Mouse (Mus musculus) megakaryocyte, embryonic 14.5 days (primary cell): ENCODE measurements around the gene B3galnt2. TPM values are rescaled to one million over a fixed set of nuclear protein-coding genes. Genes with fewer than 3 reads are reported as not detected.

Experiments
- H3K27me3 ChIP-seq: replicated peaks from 2 replicates; pipeline ENCODE3; 2012; ENCODE audit warnings: inconsistent platforms
- H3K36me3 ChIP-seq: replicated peaks from 2 replicates; pipeline ENCODE3; 2012; ENCODE audit warnings: low read length, inconsistent platforms, mixed read lengths
- H3K4me1 ChIP-seq: 2 replicates; pipeline ENCODE4 v1.6.1; 2012; ENCODE audit warnings: inconsistent platforms
- H3K4me3 ChIP-seq: replicated peaks from 2 replicates; pipeline ENCODE3; 2012; ENCODE audit warnings: moderate library complexity, mild to moderate bottlenecking, inconsistent platforms
- H3K9me3 ChIP-seq: 2 replicates; pipeline ENCODE4 v1.6.1; 2012; ENCODE audit warnings: inconsistent platforms
- FLI1 ChIP-seq: IDR thresholded peaks from 2 replicates; pipeline ENCODE4 v1.6.1; 2012; ENCODE audit warnings: low read length, inconsistent platforms, mixed read lengths
- GATA1 ChIP-seq: IDR thresholded peaks from 3 replicates; pipeline ENCODE4 v1.6.1; 2012; ENCODE audit warnings: mixed read lengths, low read length, inconsistent platforms, borderline replicate concordance
- polyA plus RNA-seq: library from polyadenylated mRNA; stranded (reverse); fragments of >175 nt; gene quantifications from 2 replicates; pipeline ENCODE4 v1.2.3, GENCODE M21; 2012; ENCODE audit warnings: low replicate concordance; ENCODE audit not compliant: insufficient read depth

B3galnt2 gene
- 7.6 and 47.3 TPM in 2 replicates for polyA plus RNA-seq

DNA sequence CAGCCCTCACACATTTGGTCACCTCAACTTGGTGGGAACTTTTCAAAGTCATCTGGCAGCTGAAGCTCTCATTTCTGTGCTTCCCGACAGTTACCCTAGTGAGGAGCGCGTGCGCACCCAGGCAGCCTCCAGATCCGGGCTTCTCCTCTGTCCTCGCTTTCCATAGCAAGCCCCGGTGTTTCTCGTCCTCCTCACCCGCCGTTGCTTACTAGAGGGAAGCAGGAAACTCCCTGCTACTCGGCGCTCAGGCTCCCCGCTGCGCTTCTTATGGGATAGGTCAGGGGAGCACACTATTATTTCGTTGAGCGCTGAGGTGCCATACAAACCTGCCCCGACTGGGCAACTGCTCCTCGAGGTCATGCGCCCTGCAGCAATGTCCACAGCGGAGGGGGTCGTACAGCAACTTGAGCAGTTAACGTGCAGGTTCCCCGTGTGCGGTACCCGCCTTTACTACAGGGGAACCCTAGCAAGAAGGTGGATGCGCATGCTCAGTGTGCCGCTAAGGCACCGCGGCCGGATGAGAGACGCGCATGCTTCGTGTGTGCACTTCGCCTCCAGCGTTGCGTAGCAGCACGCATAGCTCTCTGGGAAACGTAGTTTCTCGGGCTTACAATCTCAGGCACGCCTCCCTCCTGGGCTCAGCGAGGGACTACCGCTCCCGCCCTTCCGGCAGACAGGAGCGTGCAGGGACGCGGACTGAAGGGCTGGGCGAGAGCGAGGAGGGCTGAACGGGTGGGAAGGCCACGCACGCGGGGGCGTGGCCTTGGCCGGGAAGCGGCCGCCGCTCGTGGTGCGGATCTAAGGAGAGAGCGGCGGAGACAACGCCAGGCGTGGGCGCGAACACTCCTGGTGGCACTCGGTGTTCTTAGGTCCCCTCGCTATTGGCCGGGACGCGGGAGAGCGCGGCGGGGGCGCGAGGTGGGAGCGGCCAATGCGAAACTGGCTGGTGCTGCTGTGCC, at the start of gene B3galnt2:
Gene B3galnt2 (plus strand): TSS at position 596 of the 959 bp plus-strand sequence.
- peaks cover 30% of the 10 kb centered on the region for H3K36me3 ChIP-seq
- no peaks in the 10 kb centered on the region for H3K27me3 ChIP-seq
- H3K9me3 ChIP-seq: peaks cover 9% of the 10 kb centered on the region; the same call in 1 of the 2 replicates
- TF ChIP-seq GATA1 (no peak), FLI1 (peak; percentile 74)
- peak within 1 kb of the TSS; percentile 100 for H3K4me3 ChIP-seq
- H3K4me1 ChIP-seq: peaks cover 44% of the 10 kb centered on the region

DNA sequence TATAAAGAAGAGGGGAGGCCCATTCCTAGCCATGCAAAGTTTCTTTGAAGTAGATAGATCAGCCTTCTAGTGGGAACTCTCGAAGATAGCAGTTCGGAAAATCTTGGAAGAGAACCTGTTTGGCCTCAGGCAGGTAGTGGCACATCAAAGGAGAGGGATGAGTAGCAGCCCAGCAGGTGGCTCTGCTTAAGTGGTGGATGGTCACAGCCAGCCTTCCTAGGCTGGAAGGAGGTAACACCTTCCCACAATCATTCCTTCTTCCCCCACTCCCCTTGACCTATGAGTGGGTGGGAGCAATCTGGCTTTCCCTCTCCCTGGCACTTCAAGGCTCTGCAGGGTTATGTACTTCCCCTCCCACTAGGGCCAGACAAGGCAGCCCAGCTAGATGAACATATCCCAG, 42.9 kb upstream of the B3galnt2 start:
- TF ChIP-seq GATA1: no peak
- no peak for TF ChIP-seq FLI1
- H3K4me3 ChIP-seq: no peak overlapping the region
- peaks cover 2% of the 10 kb centered on the region for H3K27me3 ChIP-seq
- peaks cover 4% of the 10 kb centered on the region; the same call in 1 of the 2 replicates for H3K9me3 ChIP-seq
- no peaks in the 10 kb centered on the region for H3K36me3 ChIP-seq
- H3K4me1 ChIP-seq: no peaks in the 10 kb centered on the region

DNA sequence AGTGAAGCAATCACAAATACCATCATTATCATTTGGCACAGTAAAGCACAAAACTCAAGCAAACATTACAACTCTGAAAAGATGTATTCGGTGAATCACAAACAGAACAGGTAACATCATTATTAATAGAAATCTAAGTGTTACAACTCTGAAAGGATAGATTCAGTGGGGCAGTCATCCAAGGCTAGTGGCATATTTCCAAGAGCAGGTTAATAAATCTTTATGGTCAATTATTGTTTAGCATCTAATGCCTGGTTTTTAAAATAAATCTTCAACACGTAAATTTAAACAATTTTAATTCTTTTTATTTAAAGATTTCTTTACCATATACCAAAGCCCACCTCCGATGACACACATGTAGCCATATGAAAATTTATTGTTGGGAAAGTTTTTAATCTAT, 34.9 kb upstream of the B3galnt2 start:
- Histone ChIP-seq H3K27me3 (peaks cover 3% of the 10 kb centered on the region), H3K9me3 (peaks cover 4% of the 10 kb centered on the region; the same call in 1 of the 2 replicates), H3K4me3 (no peak overlapping the region), H3K36me3 (no peaks in the 10 kb centered on the region), H3K4me1 (no peaks in the 10 kb centered on the region)
- no peak for TF ChIP-seq GATA1
- no peak for TF ChIP-seq FLI1

DNA sequence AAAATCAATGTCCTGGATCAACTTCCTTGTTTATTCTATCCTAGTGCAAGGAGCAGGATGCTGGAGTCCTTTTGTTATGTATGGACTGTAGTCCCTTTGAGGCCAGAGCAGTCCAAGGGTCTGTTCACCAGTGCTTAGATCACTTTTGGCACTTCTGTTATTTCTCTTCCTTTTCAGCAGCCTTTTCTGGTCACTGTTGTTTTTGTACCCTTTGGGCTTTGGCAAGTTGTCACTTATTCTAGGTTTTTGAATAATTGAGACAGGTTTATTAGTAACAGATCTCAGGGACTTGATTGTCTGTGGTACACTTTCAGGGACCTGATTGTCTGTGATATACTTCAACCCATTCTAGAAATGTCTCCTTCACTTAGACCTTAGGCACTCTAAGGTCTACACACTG, 31.7 kb upstream of the B3galnt2 start:
- TF ChIP-seq GATA1: no peak
- TF ChIP-seq FLI1: no peak
- Histone ChIP-seq H3K27me3 (peaks cover 3% of the 10 kb centered on the region), H3K4me1 (no peaks in the 10 kb centered on the region), H3K36me3 (no peaks in the 10 kb centered on the region), H3K4me3 (no peak overlapping the region), H3K9me3 (no peaks in the 10 kb centered on the region)

DNA sequence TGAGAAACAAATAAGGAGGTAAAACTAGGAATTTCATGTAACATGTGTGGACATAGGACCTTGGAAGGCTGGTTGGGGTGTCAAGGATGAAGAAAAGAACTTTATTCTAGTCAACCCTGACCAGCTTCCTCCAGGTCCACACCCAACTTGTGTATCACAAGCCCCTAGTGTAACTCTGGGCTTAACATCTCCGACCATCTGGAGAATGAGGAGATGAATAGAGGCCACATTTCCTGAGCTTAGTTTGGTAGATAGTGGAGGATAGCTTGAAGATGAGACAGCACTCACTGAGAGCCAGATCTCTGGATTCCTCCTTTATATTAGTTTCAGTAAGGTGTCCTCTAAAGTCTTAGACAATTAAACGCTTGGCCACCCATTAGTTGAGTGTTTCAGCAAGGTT, 24.3 kb upstream of the B3galnt2 start:
- TF ChIP-seq GATA1: no peak
- no peak for TF ChIP-seq FLI1
- Histone ChIP-seq H3K4me3 (no peak overlapping the region), H3K36me3 (no peaks in the 10 kb centered on the region), H3K4me1 (peaks cover 32% of the 10 kb centered on the region), H3K27me3 (no peaks in the 10 kb centered on the region), H3K9me3 (no peaks in the 10 kb centered on the region)

DNA sequence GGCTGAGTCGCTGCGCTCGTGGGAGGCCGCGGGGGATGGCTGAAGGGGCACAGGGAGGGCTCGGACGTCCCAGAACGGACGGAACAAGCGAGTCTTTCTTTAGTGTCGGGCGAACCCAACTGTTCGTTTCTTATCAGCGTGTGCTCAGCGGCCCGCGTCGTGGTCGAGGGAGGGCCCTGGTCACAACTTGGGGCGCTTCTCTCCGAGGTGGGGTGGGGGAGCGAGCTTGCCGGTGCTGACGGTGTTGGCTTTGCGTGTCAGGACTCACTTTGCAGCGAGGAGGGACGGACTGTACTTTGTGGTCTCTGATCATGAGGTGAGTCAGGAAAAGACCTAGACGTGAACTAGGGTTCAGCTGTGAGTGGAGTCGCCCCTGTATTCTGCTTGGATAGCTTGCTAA, 662 bp downstream of the B3galnt2 start:
- TF ChIP-seq FLI1 (no peak), GATA1 (no peak)

DNA sequence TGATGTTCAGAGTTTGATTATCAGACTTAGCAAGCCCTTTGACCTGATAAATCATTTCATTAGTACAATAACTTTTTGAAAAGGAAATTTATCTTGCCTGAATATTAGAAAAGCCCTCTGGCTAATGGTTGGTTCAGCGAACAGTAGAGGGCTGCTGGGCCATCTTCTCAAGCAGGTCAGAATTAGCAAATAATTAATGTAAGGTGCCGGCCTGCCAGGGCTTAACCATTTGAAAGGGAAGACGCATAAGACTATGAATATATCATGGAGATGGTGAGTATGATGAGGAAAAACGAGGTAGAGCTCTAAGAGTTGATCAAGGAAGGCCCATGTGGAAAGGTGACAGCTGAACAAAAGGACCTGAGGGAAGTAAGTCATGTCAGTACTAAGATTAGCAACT, 2.4 kb downstream of the B3galnt2 start:
- H3K36me3 ChIP-seq: peaks cover 35% of the 10 kb centered on the region
- TF ChIP-seq FLI1 (no peak), GATA1 (no peak)
- H3K4me1 ChIP-seq: peaks cover 52% of the 10 kb centered on the region
- no peak overlapping the region for H3K4me3 ChIP-seq
- H3K9me3 ChIP-seq: no peaks in the 10 kb centered on the region
- H3K27me3 ChIP-seq: no peaks in the 10 kb centered on the region

More for the DNA sequence above, 662 bp downstream of the B3galnt2 start:
- peaks cover 38% of the 10 kb centered on the region for H3K36me3 ChIP-seq
- peaks cover 49% of the 10 kb centered on the region for H3K4me1 ChIP-seq
- peak overlapping the region; percentile 100 for H3K4me3 ChIP-seq
- no peaks in the 10 kb centered on the region for H3K27me3 ChIP-seq
- H3K9me3 ChIP-seq: peaks cover 9% of the 10 kb centered on the region; the same call in 1 of the 2 replicates

DNA sequence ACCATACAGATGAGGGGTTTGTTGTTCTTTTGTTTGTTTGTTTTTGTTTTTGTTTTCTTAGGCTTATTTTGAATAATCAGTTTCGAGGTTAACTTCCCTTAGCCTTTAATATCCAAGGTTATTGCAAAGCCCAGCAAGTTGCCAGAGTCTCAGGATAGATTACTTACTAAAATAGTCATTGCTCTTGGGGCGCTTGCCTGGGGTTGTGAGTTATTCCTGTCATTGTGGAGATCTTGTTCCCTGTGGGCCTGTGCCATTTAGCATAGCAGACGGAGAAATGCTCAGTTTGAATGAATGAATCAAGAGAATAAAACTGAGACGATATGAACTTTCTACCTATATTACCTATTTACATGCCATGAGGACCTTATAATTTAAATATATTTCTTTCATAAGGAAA, 5.9 kb downstream of the B3galnt2 start:
- Histone ChIP-seq H3K4me1 (peaks cover 48% of the 10 kb centered on the region), H3K36me3 (peaks cover 41% of the 10 kb centered on the region), H3K27me3 (no peaks in the 10 kb centered on the region), H3K9me3 (no peaks in the 10 kb centered on the region), H3K4me3 (no peak overlapping the region)
- no peak for TF ChIP-seq GATA1
- no peak for TF ChIP-seq FLI1

DNA sequence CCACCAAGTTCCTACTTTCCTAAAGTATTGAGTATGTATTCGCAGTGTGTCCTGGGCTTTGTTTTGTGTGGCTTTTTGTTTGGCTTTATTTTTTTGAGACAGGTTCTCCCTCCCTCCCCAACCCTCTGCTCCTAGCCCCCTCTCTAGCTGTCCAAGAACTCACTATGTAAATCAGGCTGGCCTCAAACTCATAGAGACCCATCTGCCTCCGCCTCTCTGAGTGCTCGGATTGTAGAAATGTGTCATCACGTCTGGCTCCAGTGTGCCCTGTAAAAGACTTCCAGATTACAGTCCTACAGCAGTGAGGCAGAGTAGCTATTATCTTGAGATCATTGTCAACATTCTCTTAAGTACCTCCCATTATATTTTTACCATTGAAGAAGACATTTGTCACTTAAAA, 6.8 kb downstream of the B3galnt2 start:
- Histone ChIP-seq H3K4me1 (peaks cover 48% of the 10 kb centered on the region), H3K36me3 (peaks cover 46% of the 10 kb centered on the region), H3K4me3 (no peak overlapping the region), H3K9me3 (no peaks in the 10 kb centered on the region), H3K27me3 (no peaks in the 10 kb centered on the region)
- TF ChIP-seq GATA1: no peak
- no peak for TF ChIP-seq FLI1

DNA sequence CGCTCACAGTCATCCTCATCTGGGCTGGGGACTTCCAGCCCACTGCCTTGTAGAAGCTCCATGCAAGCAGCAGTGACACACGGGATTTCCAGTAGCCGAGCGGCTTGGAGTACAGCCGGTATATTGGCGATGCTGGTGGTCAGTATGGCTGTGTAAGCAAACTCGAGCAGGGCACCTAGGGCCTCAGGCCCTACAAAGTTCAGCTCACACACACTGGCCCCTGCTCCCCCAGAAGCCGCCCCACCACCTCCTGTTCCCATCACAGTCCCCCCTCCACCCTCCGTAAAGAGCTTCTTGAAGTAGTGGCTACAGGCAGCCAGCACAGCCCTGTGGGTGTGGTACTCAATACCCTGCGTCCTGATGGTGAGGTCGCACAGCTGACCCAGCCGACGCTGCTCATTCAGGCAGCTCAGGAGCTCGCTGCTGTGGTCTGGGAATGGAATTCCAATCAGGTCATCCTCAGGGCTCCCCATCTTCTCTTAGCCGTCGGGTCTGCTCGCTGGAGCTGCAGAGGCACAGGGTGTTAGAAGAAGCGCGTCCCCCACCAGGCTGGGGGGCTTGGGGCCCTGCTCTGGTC, 11.2 kb downstream of the B3galnt2 start:
- Histone ChIP-seq H3K4me3 (no peak overlapping the region), H3K36me3 (peaks cover 49% of the 10 kb centered on the region), H3K4me1 (peaks cover 52% of the 10 kb centered on the region), H3K27me3 (no peaks in the 10 kb centered on the region), H3K9me3 (no peaks in the 10 kb centered on the region)
- TF ChIP-seq FLI1 (no peak), GATA1 (no peak)
